Mouse (Mus musculus): ENCODE measurements at regions not wholly inside any gene's neighbourhood (a gene's known extent, or its start where the extent isn't known, plus 50 kb on each side); places are given as distances from the start of the nearest gene placed in this dataset.

GRCm38 (mm10) chr14:58607734-58608133 lies 535.0 kb downstream of the 1700129C05Rik start:
- Histone ChIP-seq H3K4me1 (replicated peaks; ENCODE audit: control insufficient read depth in 2 of 2, insufficient read depth in 2 of 2, low read length in 1 of 2) (no peaks in the 10 kb centered on the region), H3K9ac (replicated peaks) (no peak overlapping the region), H3K36me3 (replicated peaks; ENCODE audit: control insufficient read depth, insufficient read depth, low read depth) (no peaks in the 10 kb centered on the region), H3K27ac (no peak overlapping the region), H3K4me2 (ENCODE audit: low read depth) (no peak overlapping the region), H3K27me3 (ENCODE audit: control insufficient read depth, insufficient read depth, low read length) (no peaks in the 10 kb centered on the region), H3K9me3 (ENCODE audit: control insufficient read depth, low read length) (no peaks in the 10 kb centered on the region), H3K4me3 (ENCODE audit: insufficient read depth in 1 of 2, low read depth in 2 of 2, low read length in 2 of 2) (no peak overlapping the region)
- no peak for TF ChIP-seq EP300 (IDR thresholded peaks at IDR 0.05; ENCODE audit: low read depth)
- TF ChIP-seq CTCF (IDR thresholded peaks at IDR 0.05; ENCODE audit: low read depth), result no peak
- 20% methylated on average over 2 of the region's 2 CpGs for WGBS (ENCODE audit: insufficient replicate concordance)
- DNase-seq (ENCODE audit: low read depth in 3 of 3, low spot score in 3 of 3), result no peak
- no peak for ATAC-seq (ENCODE audit: insufficient read depth)

GRCm38 (mm10) chr14:58605529-58605928 lies 535.2 kb downstream of the Fgf9 start:
- Histone ChIP-seq H3K9me3 (ENCODE audit: control insufficient read depth, low read length) (no peaks in the 10 kb centered on the region), H3K36me3 (replicated peaks; ENCODE audit: control insufficient read depth, insufficient read depth, low read depth) (no peaks in the 10 kb centered on the region), H3K27me3 (ENCODE audit: control insufficient read depth, insufficient read depth, low read length) (no peaks in the 10 kb centered on the region), H3K4me2 (ENCODE audit: low read depth) (no peak overlapping the region), H3K4me3 (ENCODE audit: insufficient read depth in 1 of 2, low read depth in 2 of 2, low read length in 2 of 2) (no peak overlapping the region), H3K4me1 (replicated peaks; ENCODE audit: control insufficient read depth in 2 of 2, insufficient read depth in 2 of 2, low read length in 1 of 2) (no peaks in the 10 kb centered on the region), H3K9ac (replicated peaks) (no peak overlapping the region), H3K27ac (no peak overlapping the region)
- ATAC-seq (ENCODE audit: insufficient read depth) (no peak), DNase-seq (ENCODE audit: low read depth in 3 of 3, low spot score in 3 of 3) (no peak)
- WGBS (ENCODE audit: insufficient replicate concordance), result 47% methylated on average over 4 of the region's 4 CpGs
- TF ChIP-seq EP300 (IDR thresholded peaks at IDR 0.05; ENCODE audit: low read depth) (no peak), CTCF (IDR thresholded peaks at IDR 0.05; ENCODE audit: low read depth) (no peak)

- Histone ChIP-seq H3K4me1 (replicated peaks; ENCODE audit: control insufficient read depth in 2 of 2, insufficient read depth in 2 of 2, low read length in 1 of 2) (no peaks in the 10 kb centered on the region), H3K4me2 (ENCODE audit: low read depth) (no peak overlapping the region), H3K27me3 (ENCODE audit: control insufficient read depth, insufficient read depth, low read length) (no peaks in the 10 kb centered on the region), H3K27ac (no peak overlapping the region), H3K9ac (replicated peaks) (no peak overlapping the region), H3K4me3 (ENCODE audit: insufficient read depth in 1 of 2, low read depth in 2 of 2, low read length in 2 of 2) (no peak overlapping the region), H3K36me3 (replicated peaks; ENCODE audit: control insufficient read depth, insufficient read depth, low read depth) (no peaks in the 10 kb centered on the region), H3K9me3 (ENCODE audit: control insufficient read depth, low read length) (no peaks in the 10 kb centered on the region)
- 49% methylated on average over 3 of the region's 3 CpGs for WGBS (ENCODE audit: insufficient replicate concordance)
- ATAC-seq (ENCODE audit: insufficient read depth) (no peak), DNase-seq (ENCODE audit: low read depth in 3 of 3, low spot score in 3 of 3) (no peak)
- TF ChIP-seq EP300 (IDR thresholded peaks at IDR 0.05; ENCODE audit: low read depth), result no peak
Observed at GRCm38 (mm10) chr14:58598867-58599266, 528.5 kb downstream of the Fgf9 start.

GRCm38 (mm10) chr14:58597810-58598209 lies 527.5 kb downstream of the Fgf9 start:
- ATAC-seq (ENCODE audit: insufficient read depth), result no peak
- TF ChIP-seq CTCF (IDR thresholded peaks at IDR 0.05; ENCODE audit: low read depth), result no peak
- TF ChIP-seq EP300 (IDR thresholded peaks at IDR 0.05; ENCODE audit: low read depth), result no peak

GRCm38 (mm10) chr14:58596936-58597335 lies 526.6 kb downstream of the Fgf9 start:
- Histone ChIP-seq H3K27ac (no peak overlapping the region), H3K4me3 (ENCODE audit: insufficient read depth in 1 of 2, low read depth in 2 of 2, low read length in 2 of 2) (no peak overlapping the region), H3K27me3 (ENCODE audit: control insufficient read depth, insufficient read depth, low read length) (no peaks in the 10 kb centered on the region), H3K9ac (replicated peaks) (no peak overlapping the region), H3K4me1 (replicated peaks; ENCODE audit: control insufficient read depth in 2 of 2, insufficient read depth in 2 of 2, low read length in 1 of 2) (no peaks in the 10 kb centered on the region), H3K4me2 (ENCODE audit: low read depth) (no peak overlapping the region), H3K36me3 (replicated peaks; ENCODE audit: control insufficient read depth, insufficient read depth, low read depth) (no peaks in the 10 kb centered on the region), H3K9me3 (ENCODE audit: control insufficient read depth, low read length) (no peaks in the 10 kb centered on the region)
- ATAC-seq (ENCODE audit: insufficient read depth) (no peak), DNase-seq (ENCODE audit: low read depth in 3 of 3, low spot score in 3 of 3) (no peak)
- WGBS (ENCODE audit: insufficient replicate concordance), result 68% methylated on average over 2 of the region's 2 CpGs
- TF ChIP-seq CTCF (IDR thresholded peaks at IDR 0.05; ENCODE audit: low read depth) (no peak), EP300 (IDR thresholded peaks at IDR 0.05; ENCODE audit: low read depth) (no peak)

More at GRCm38 (mm10) chr14:58597810-58598209, 527.5 kb downstream of the Fgf9 start:
- Histone ChIP-seq H3K4me2 (ENCODE audit: low read depth) (no peak overlapping the region), H3K4me3 (ENCODE audit: insufficient read depth in 1 of 2, low read depth in 2 of 2, low read length in 2 of 2) (no peak overlapping the region), H3K4me1 (replicated peaks; ENCODE audit: control insufficient read depth in 2 of 2, insufficient read depth in 2 of 2, low read length in 1 of 2) (no peaks in the 10 kb centered on the region), H3K9me3 (ENCODE audit: control insufficient read depth, low read length) (no peaks in the 10 kb centered on the region), H3K27me3 (ENCODE audit: control insufficient read depth, insufficient read depth, low read length) (no peaks in the 10 kb centered on the region), H3K9ac (replicated peaks) (no peak overlapping the region), H3K36me3 (replicated peaks; ENCODE audit: control insufficient read depth, insufficient read depth, low read depth) (no peaks in the 10 kb centered on the region), H3K27ac (no peak overlapping the region)
- no peak for DNase-seq (ENCODE audit: low read depth in 3 of 3, low spot score in 3 of 3)
- 15% methylated on average over 2 of the region's 2 CpGs for WGBS (ENCODE audit: insufficient replicate concordance)
